ENCODE assay signal across 8 mouse cellular contexts in the genomic region with DNA sequence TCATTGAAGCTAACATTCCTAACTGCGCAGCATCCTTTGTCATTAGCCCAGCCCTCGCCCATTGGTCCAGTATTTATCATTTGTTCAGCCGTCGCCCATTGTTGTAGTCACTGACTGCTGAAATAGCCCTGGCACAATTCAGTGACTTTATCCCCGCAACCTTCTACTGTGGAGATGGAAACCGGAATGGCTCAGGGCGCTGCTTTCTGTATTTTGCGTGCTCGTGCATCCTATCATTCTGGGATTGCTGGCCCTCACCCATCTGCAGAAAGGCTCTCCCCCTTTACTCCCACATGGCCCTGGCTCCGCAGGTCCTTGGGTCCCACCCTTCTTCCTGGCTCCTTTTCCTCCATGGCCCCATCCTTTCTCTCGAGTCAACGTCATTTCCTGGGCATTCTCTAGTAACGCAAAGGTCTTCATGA. TPM values are rescaled to one million over a fixed set of nuclear protein-coding genes. Genes with fewer than 3 reads are reported as not detected.
DNase-seq lines count a peak whose midpoint lies in the region; ATAC-seq and TF ChIP-seq lines count a peak whose summit lies in the region.

No protein-coding gene starts in this region.

- peak overlapping the region; percentile 56 for H3K4me2 ChIP-seq in myocyte (ENCODE audit: low read depth)

- intact Hi-C loops in left cerebral cortex, postnatal 4 days (cut with DNase I): no loop called here

- H3K79me2 ChIP-seq in myocyte (ENCODE audit: control insufficient read depth, insufficient read depth): no peaks in the 10 kb centered on the region

- no peak overlapping the region for H3K27ac ChIP-seq in embryonic fibroblast, embryonic 13.5 days (ENCODE audit: insufficient read depth, low read length)
- H3K27ac ChIP-seq in thymus, adult 2 months (ENCODE audit: control insufficient read depth, insufficient read depth, low read length): no peak overlapping the region

- no peaks in the 10 kb centered on the region for H3K36me3 ChIP-seq in myocyte (ENCODE audit: control insufficient read depth, insufficient read depth)
- H3K36me3 ChIP-seq in thymus, adult 2 months (ENCODE audit: control insufficient read depth, insufficient read depth, low read length): no peaks in the 10 kb centered on the region

- no peaks in the 10 kb centered on the region for H3K27me3 ChIP-seq in myocyte (ENCODE audit: control insufficient read depth, insufficient read depth, insufficient read length)
- no peaks in the 10 kb centered on the region for H3K27me3 ChIP-seq in thymus, adult 2 months (ENCODE audit: control insufficient read depth, insufficient read depth, low read length)

- H3K4me1 ChIP-seq in embryonic fibroblast, embryonic 13.5 days (ENCODE audit: control insufficient read depth, insufficient read depth, low read length): peaks cover 4% of the 10 kb centered on the region
- peaks cover 19% of the 10 kb centered on the region for H3K4me1 ChIP-seq in thymus, adult 2 months (replicated peaks; ENCODE audit: control insufficient read depth, insufficient read depth, low read length)

- peak overlapping the region; percentile 29 for H3K4me3 ChIP-seq in embryonic fibroblast, embryonic 13.5 days (ENCODE audit: insufficient read depth, low read length)
- H3K4me3 ChIP-seq in myocyte: peak overlapping the region; percentile 9
- H3K4me3 ChIP-seq in thymus, adult 2 months (ENCODE audit: control insufficient read depth, insufficient read depth, low read length): no peak overlapping the region

- whole genome bisulfite sequencing in thymus, adult 2 months: 71% methylated on average over 13 of the region's 13 CpGs

- no peak for TF ChIP-seq CTCF in embryonic fibroblast, embryonic 13.5 days (IDR thresholded peaks at IDR 0.05; ENCODE audit: borderline replicate concordance, insufficient read depth, low read length)
- no peak for TF ChIP-seq CTCF in thymus, adult 2 months (IDR thresholded peaks at IDR 0.05; ENCODE audit: borderline replicate concordance, control insufficient read depth, extremely low read depth, insufficient read depth, low read length, poor library complexity)

- ATAC-seq in CD4-positive, CD25-positive, alpha-beta regulatory T cell, adult 4 months: no peak

- peak; percentile 18 to 28 for DNase-seq in left cerebral cortex, adult 18-20 months (ENCODE audit: low spot score in 2 of 2)
- no peak for DNase-seq in left cerebral cortex, adult 8-10 months (ENCODE audit: low spot score in 2 of 2)
- DNase-seq in cerebellum, adult 11 months: peak; percentile 60
- peak; percentile 37 for DNase-seq in left cerebral cortex, postnatal 4 days
- no peak for DNase-seq in thymus, adult 2 months

- no peak; the same call in 1 of the 2 replicates for TF ChIP-seq POLR2A in embryonic fibroblast, embryonic 13.5 days (IDR thresholded peaks at IDR 0.05; ENCODE audit: low read depth, low read length)
- no peak for TF ChIP-seq POLR2A in myocyte (IDR thresholded peaks at IDR 0.05; ENCODE audit: insufficient read length, low read depth)
- TF ChIP-seq POLR2A in thymus, adult 2 months (IDR thresholded peaks at IDR 0.05; ENCODE audit: control insufficient read depth, extremely low read depth, insufficient read depth, low read length, poor library complexity): no peak

- no peak overlapping the region for H3ac ChIP-seq in myocyte (ENCODE audit: control insufficient read depth, insufficient read length)

TF ChIP-seq in myocyte, 11 proteins besides CTCF, POLR2A, EP300 and RAD21:
- TF ChIP-seq USF1 (IDR thresholded peaks at IDR 0.05; ENCODE audit: low read depth) (no peak), E2F4 (IDR thresholded peaks at IDR 0.05; ENCODE audit: insufficient read depth) (no peak), TCF12 (IDR thresholded peaks at IDR 0.05; ENCODE audit: insufficient read depth, poor library complexity, severe bottlenecking) (no peak)
TF ChIP-seq in myocyte: peak in this region for 0.

RNA-seq across cellular contexts. Expression of gene Flywch2, which starts 0.6 kb away (rescaled TPM):
- total RNA-seq in left cerebral cortex, adult 18-20 months (2021): 10 to 100 TPM; 11.7 to 14.2 TPM
- total RNA-seq in left cerebral cortex, adult 8-10 months (2022): 10 to 100 TPM; 12.2 to 21.3 (median 17.7) TPM
- 2.2 and 2.8 TPM in 2 replicates for polyA plus RNA-seq in embryonic fibroblast, embryonic 13.5 days (2011; ENCODE audit: insufficient read length, low read depth, missing spikeins)
- 10 to 100 TPM; 19.4 to 20.2 TPM for total RNA-seq in left cerebral cortex, postnatal 4 days (2021)
- polyA plus RNA-seq in myocyte (2012; fragmentation: generic; extraction: Trizol): 0.42 TPM
- 1 to 10 TPM; 3.4 to 3.5 TPM for polyA plus RNA-seq in CD4-positive, CD25-positive, alpha-beta regulatory T cell, adult 4 months (2017; shearing (Covaris generic))
- polyA plus RNA-seq in thymus, adult 2 months (2012; rRNA removed): 2.3 and 4.0 TPM in 2 replicates

RNA-seq across cellular contexts. Expression of gene Srrm2, which starts 3.8 kb away (rescaled TPM):
- total RNA-seq in left cerebral cortex, adult 18-20 months (2021): 100 to 1,000 TPM; 548 to 585 TPM
- total RNA-seq in left cerebral cortex, adult 8-10 months (2022): 100 to 1,000 TPM; 535 to 585 (median 566) TPM
- polyA plus RNA-seq in embryonic fibroblast, embryonic 13.5 days (2011; ENCODE audit: insufficient read length, low read depth, missing spikeins): 264 and 303 TPM in 2 replicates
- 100 to 1,000 TPM; 518 to 552 TPM for total RNA-seq in left cerebral cortex, postnatal 4 days (2021)
- 58.2 TPM for polyA plus RNA-seq in myocyte (2012; fragmentation: generic; extraction: Trizol)
- 100 to 1,000 TPM; 289 to 316 TPM for polyA plus RNA-seq in CD4-positive, CD25-positive, alpha-beta regulatory T cell, adult 4 months (2017; shearing (Covaris generic))
- 874 and 1,056 TPM in 2 replicates for polyA plus RNA-seq in thymus, adult 2 months (2012; rRNA removed)

RNA-seq across cellular contexts. Expression of gene Flywch1, which starts 15.1 kb away (rescaled TPM):
- 100 to 1,000 TPM; 459 to 507 TPM for total RNA-seq in left cerebral cortex, adult 18-20 months (2021)
- 100 to 1,000 TPM; 423 to 484 (median 468) TPM for total RNA-seq in left cerebral cortex, adult 8-10 months (2022)
- 29.3 and 33.0 TPM in 2 replicates for polyA plus RNA-seq in embryonic fibroblast, embryonic 13.5 days (2011; ENCODE audit: insufficient read length, low read depth, missing spikeins)
- 10 to 100 TPM; 87.6 to 92.3 TPM for total RNA-seq in left cerebral cortex, postnatal 4 days (2021)
- polyA plus RNA-seq in myocyte (2012; fragmentation: generic; extraction: Trizol): 43.5 TPM
- polyA plus RNA-seq in CD4-positive, CD25-positive, alpha-beta regulatory T cell, adult 4 months (2017; shearing (Covaris generic)): 10 to 100 TPM; 15.1 to 21.4 TPM
- polyA plus RNA-seq in thymus, adult 2 months (2012; rRNA removed): 32.0 and 33.6 TPM in 2 replicates

RNA-seq across cellular contexts. Expression of gene Kremen2, which starts 40.9 kb away (rescaled TPM):
- under 1 TPM; 0.60 to 0.82 TPM for total RNA-seq in left cerebral cortex, adult 18-20 months (2021)
- 1 to 10 TPM in 2 of 4 experiments, under 1 TPM in 2; 0.78 to 1.4 (median 1.0) TPM for total RNA-seq in left cerebral cortex, adult 8-10 months (2022)
- not detected in 2 replicates for polyA plus RNA-seq in embryonic fibroblast, embryonic 13.5 days (2011; ENCODE audit: insufficient read length, low read depth, missing spikeins)
- total RNA-seq in left cerebral cortex, postnatal 4 days (2021): under 1 TPM; 0.46 to 0.87 TPM
- 0.88 TPM for polyA plus RNA-seq in myocyte (2012; fragmentation: generic; extraction: Trizol)
- polyA plus RNA-seq in CD4-positive, CD25-positive, alpha-beta regulatory T cell, adult 4 months (2017; shearing (Covaris generic)): 1 to 10 TPM; 1.8 to 2.4 TPM
- 2.8 and 3.8 TPM in 2 replicates for polyA plus RNA-seq in thymus, adult 2 months (2012; rRNA removed)

RNA-seq across cellular contexts. Expression of gene Elob, which starts 42.4 kb away (rescaled TPM):
- 100 to 1,000 TPM; 359 to 364 TPM for total RNA-seq in left cerebral cortex, adult 18-20 months (2021)
- 100 to 1,000 TPM; 314 to 398 (median 353) TPM for total RNA-seq in left cerebral cortex, adult 8-10 months (2022)
- polyA plus RNA-seq in embryonic fibroblast, embryonic 13.5 days (2011; ENCODE audit: insufficient read length, low read depth, missing spikeins): 303 and 364 TPM in 2 replicates
- total RNA-seq in left cerebral cortex, postnatal 4 days (2021): 100 to 1,000 TPM; 435 to 447 TPM
- 986 TPM for polyA plus RNA-seq in myocyte (2012; fragmentation: generic; extraction: Trizol)
- polyA plus RNA-seq in CD4-positive, CD25-positive, alpha-beta regulatory T cell, adult 4 months (2017; shearing (Covaris generic)): 100 to 1,000 TPM; 600 to 664 TPM
- polyA plus RNA-seq in thymus, adult 2 months (2012; rRNA removed): 639 and 815 TPM in 2 replicates

Comparison
In these comparisons a context has a peak if more than half of its experiments do, and no peak if none do; other contexts are left out.
1. DNase-seq: peak in left cerebral cortex, adult 18-20 months (2 of 2), cerebellum, adult 11 months (single experiment) and left cerebral cortex, postnatal 4 days (single experiment); none in left cerebral cortex, adult 8-10 months (0 of 2) and thymus, adult 2 months (single experiment).